Mouse (Mus musculus) liver, embryonic 14.5 days (tissue): Measurements from ENCODE around the gene Crlf3. TPM values are rescaled to one million over a fixed set of nuclear protein-coding genes. Genes with fewer than 3 reads are reported as not detected.

Experiments used
- ATAC-seq: fragments of 200-750 bp; cut with Nextera tagmentation; 2 replicates; pipeline ENCODE4 v1.8.0; 2017; ENCODE audit warnings: moderate number of reproducible peaks, mild to moderate bottlenecking, moderate library complexity; ENCODE audit not compliant: insufficient read depth
- DNase-seq, 3 experiments: peaks; one replicate each; pipeline ENCODE4 v3.0.0-alpha.2; 2012 to 2013; ENCODE audit warnings: low read depth in 3 of 3, low spot score in 3 of 3
- H3K27ac ChIP-seq: fragments of 300-500 bp; sonication (generic); 2 replicates; pipeline ENCODE4 v1.5.1; 2014; ENCODE audit warnings: moderate library complexity, mild to moderate bottlenecking, control low read depth, inconsistent platforms
- H3K27me3 ChIP-seq: fragments of 300-500 bp; sonication (generic); 2 replicates; pipeline ENCODE4 v1.6.1; 2014; ENCODE audit warnings: mild to moderate bottlenecking, low read length, moderate library complexity; ENCODE audit not compliant: control insufficient read depth, insufficient read depth
- H3K36me3 ChIP-seq: fragments of 300-500 bp; sonication (generic); replicated peaks from 2 replicates; pipeline ENCODE4 v1.6.1; 2014; ENCODE audit warnings: low read depth; ENCODE audit not compliant: control insufficient read depth, insufficient read depth
- H3K4me1 ChIP-seq, 2 experiments: fragments of 200-500 bp in 1 of 2; fragments of 300-500 bp in 1 of 2; sonication (generic) in 1 of 2; replicated peaks; 2 replicates each; pipeline ENCODE4 v1.6.1; 2012 to 2014; ENCODE audit warnings: antibody characterized with exemption in 1 of 2, inconsistent platforms in 1 of 2, low read length in 1 of 2; ENCODE audit not compliant: control insufficient read depth in 2 of 2, insufficient read depth in 2 of 2
- H3K4me2 ChIP-seq: fragments of 300-500 bp; sonication (generic); 2 replicates; pipeline ENCODE4 v1.6.1; 2014; ENCODE audit warnings: low read depth, mild to moderate bottlenecking, control low read depth, moderate library complexity
- H3K4me3 ChIP-seq, 2 experiments: fragments of 200-500 bp in 1 of 2; fragments of 300-500 bp in 1 of 2; sonication (generic) in 1 of 2; 2 replicates each; pipeline ENCODE4 v1.5.1; 2012 to 2014; ENCODE audit warnings: low read depth in 2 of 2, low read length in 2 of 2, mild to moderate bottlenecking in 2 of 2, control low read depth in 1 of 2, inconsistent platforms in 1 of 2, moderate library complexity in 1 of 2; ENCODE audit not compliant: insufficient read depth in 1 of 2
- H3K9ac ChIP-seq: fragments of 300-500 bp; sonication (generic); replicated peaks from 2 replicates; pipeline ENCODE4 v1.6.1; 2014; ENCODE audit warnings: mild to moderate bottlenecking, control low read depth, moderate library complexity
- H3K9me3 ChIP-seq: fragments of 300-500 bp; sonication (generic); 2 replicates; pipeline ENCODE4 v1.6.1; 2016; ENCODE audit warnings: low read length, mixed read lengths; ENCODE audit not compliant: control insufficient read depth
- CTCF ChIP-seq: IDR thresholded peaks from 2 replicates; pipeline ENCODE4 v1.5.1; 2016; ENCODE audit warnings: antibody characterized with exemption, low read depth, control low read depth
- EP300 ChIP-seq: IDR thresholded peaks from 2 replicates; pipeline ENCODE4 v1.6.1; 2016; ENCODE audit warnings: antibody characterized with exemption, low read depth
- WGBS: fragments of 180-500 bp; shearing (Covaris S2); extraction: QIAGEN DNeasy Blood & Tissue Kit; methylation state at CpG from one replicate; pipeline ENCODE4 v1.1.7; 2014; ENCODE audit not compliant: insufficient replicate concordance; 5-methylcytosine and 5-hydroxymethylcytosine counted together
- polyA plus RNA-seq, 2 experiments: library from polyadenylated mRNA; depleted of rRNA in 1 of 2; stranded (reverse) in 1 of 2; unstranded in 1 of 2; fragments of >200 nt; fragmentation: Nextera tagmentation in 1 of 2; extraction: Ambion mirVana in 1 of 2; gene quantifications; 2 replicates each; pipeline versions ENCODE4 v1.2.1 to v1.2.3; 2012 to 2014

Crlf3 gene
- 32.4 and 49.4 TPM in 2 replicates for polyA plus RNA-seq (2012; rRNA removed)
- polyA plus RNA-seq (2014; fragmentation: Nextera tagmentation; extraction: Ambion mirVana) = 81.1 and 84.2 TPM in 2 replicates

GRCm38 (mm10) chr11:80080826-80081728 is at the start of gene Crlf3:
Gene Crlf3 (minus strand): TSS chr11:80080991.
- H3K4me1 ChIP-seq = peaks cover 26 to 28% of the 10 kb centered on the region in 2 experiments
- H3K9ac ChIP-seq = peak within 1 kb of the TSS; percentile 97
- H3K9me3 ChIP-seq = no peaks in the 10 kb centered on the region
- peak; percentile 92 to 95 (median 94) for DNase-seq
- peak within 1 kb of the TSS; percentile 97 for H3K27ac ChIP-seq
- H3K4me2 ChIP-seq = peak within 1 kb of the TSS; percentile 86
- H3K4me3 ChIP-seq = peak within 1 kb of the TSS; percentile 89 to 99
- no peak for TF ChIP-seq CTCF
- peak; percentile 87; the same call in 1 of the 2 replicates for TF ChIP-seq EP300
- peak; percentile 93 for ATAC-seq
- H3K36me3 ChIP-seq = peaks cover 19% of the 10 kb centered on the region
- no peaks in the 10 kb centered on the region for H3K27me3 ChIP-seq
- WGBS = 1% methylated on average over 55 of the region's 55 CpGs

GRCm38 (mm10) chr11:80116411-80116810 is 35.6 kb upstream of the Crlf3 start:
- WGBS = 79% methylated on average over 1 of the region's 1 CpGs
- no peak for DNase-seq
- Histone ChIP-seq H3K4me2 (no peak overlapping the region), H3K9me3 (no peaks in the 10 kb centered on the region), H3K27me3 (no peaks in the 10 kb centered on the region), H3K36me3 (peaks cover 82% of the 10 kb centered on the region), H3K4me1 (no peaks in the 10 kb centered on the region), H3K9ac (no peak overlapping the region), H3K4me3 (no peak overlapping the region), H3K27ac (no peak overlapping the region)
- ATAC-seq = no peak
- TF ChIP-seq CTCF (no peak), EP300 (no peak)

DNA sequence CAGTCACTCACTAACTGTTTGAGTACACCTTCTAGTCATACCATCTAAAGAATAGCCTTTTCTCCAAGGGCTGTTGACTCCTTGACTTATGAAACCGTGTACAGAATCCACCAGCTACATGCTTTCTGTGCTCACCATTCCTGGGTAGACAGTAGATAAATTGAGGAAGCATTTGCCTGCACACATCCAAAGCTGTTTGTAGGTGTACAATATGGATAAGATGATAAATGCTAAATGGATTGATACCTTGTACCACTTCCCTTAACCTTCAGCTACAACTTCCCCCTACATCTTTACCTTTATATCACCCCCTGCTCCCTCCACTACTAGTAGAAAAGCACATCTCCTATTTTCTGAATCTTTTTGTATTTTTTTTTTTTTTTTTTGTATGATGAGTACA is 23.6 kb upstream of the Crlf3 start:
- Histone ChIP-seq H3K9ac (no peak overlapping the region), H3K27me3 (no peaks in the 10 kb centered on the region), H3K4me2 (no peak overlapping the region), H3K36me3 (peaks cover 83% of the 10 kb centered on the region), H3K9me3 (no peaks in the 10 kb centered on the region), H3K4me1 (peaks cover 2 to 6% of the 10 kb centered on the region in 2 experiments; a peak in 2 of 4 replicates), H3K4me3 (no peak overlapping the region), H3K27ac (no peak overlapping the region)
- no peak for ATAC-seq
- no peak for DNase-seq
- WGBS = 58% methylated on average over 1 of the region's 1 CpGs
- no peak for TF ChIP-seq EP300
- TF ChIP-seq CTCF = no peak

GRCm38 (mm10) chr11:80101298-80101697 is 20.5 kb upstream of the Crlf3 start:
- Histone ChIP-seq H3K27me3 (no peaks in the 10 kb centered on the region), H3K36me3 (peaks cover 78% of the 10 kb centered on the region), H3K9me3 (no peaks in the 10 kb centered on the region), H3K9ac (no peak overlapping the region), H3K4me3 (no peak overlapping the region), H3K4me1 (peaks cover 2 to 6% of the 10 kb centered on the region in 2 experiments; a peak in 2 of 4 replicates), H3K27ac (no peak overlapping the region), H3K4me2 (no peak overlapping the region)
- 31% methylated on average over 6 of the region's 6 CpGs for WGBS
- no peak for TF ChIP-seq CTCF
- peak; percentile 65 for TF ChIP-seq EP300
- no peak for DNase-seq
- ATAC-seq = peak; percentile 55; the same call in 1 of the 2 replicates

- 69% methylated on average over 3 of the region's 3 CpGs for WGBS
- Histone ChIP-seq H3K27me3 (no peaks in the 10 kb centered on the region), H3K9ac (no peak overlapping the region), H3K4me3 (no peak overlapping the region), H3K9me3 (no peaks in the 10 kb centered on the region), H3K27ac (no peak overlapping the region), H3K4me1 (peaks cover 2 to 9% of the 10 kb centered on the region in 2 experiments; a peak in 2 of 4 replicates), H3K36me3 (peaks cover 79% of the 10 kb centered on the region), H3K4me2 (no peak overlapping the region)
- DNase-seq = no peak
- no peak for TF ChIP-seq CTCF
- no peak for TF ChIP-seq EP300
- no peak for ATAC-seq
Observed at GRCm38 (mm10) chr11:80098444-80099056, 17.8 kb upstream of the Crlf3 start.
